Mouse (Mus musculus) bone marrow, adult 2 months (tissue): Measurements from ENCODE around the gene Jmjd6.

Experiments
- CTCF ChIP-seq: fragments of 200-500 bp; IDR thresholded peaks from 2 replicates; pipeline ENCODE4 v1.5.1; 2011; ENCODE audit warnings: low read length, control low read depth; ENCODE audit not compliant: control insufficient read depth, insufficient read depth
- POLR2A ChIP-seq: fragments of 200-500 bp; IDR thresholded peaks from 2 replicates; pipeline ENCODE4 v1.6.1; 2011; ENCODE audit warnings: low read depth, mild to moderate bottlenecking, control low read depth, low read length, borderline replicate concordance; ENCODE audit not compliant: control insufficient read depth

DNA sequence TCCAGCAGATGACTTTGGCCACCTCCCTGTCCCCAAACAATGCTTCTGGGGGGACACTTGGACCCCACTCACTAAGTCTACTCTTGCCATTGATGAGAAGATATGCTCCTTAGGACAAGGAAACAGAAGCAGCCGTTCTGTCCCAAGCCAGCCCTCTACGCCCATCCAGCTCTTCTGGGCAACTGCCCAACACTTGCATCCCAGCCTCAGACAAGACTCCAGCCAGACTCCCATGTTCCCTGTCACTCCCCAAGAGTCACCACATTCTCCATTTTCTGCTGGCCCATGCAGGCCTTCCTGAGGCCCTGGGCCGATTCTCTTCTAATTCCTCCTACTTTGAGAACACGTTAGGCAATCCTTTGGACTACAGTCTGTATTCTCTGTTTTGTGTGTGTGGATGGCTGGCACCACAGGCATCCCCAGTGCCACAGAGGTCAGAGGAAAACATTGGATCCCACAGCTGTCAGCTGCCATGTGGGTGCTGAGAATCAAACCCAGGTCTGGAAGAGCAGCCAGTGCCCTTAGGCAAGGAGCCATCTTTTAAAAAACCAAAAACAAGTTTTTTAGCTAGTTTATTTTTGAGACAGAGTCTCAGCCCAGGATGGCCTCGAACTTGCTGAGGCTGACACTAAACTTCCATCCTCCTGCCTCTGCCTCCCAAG lies 23.2 kb downstream of the Jmjd6 start:
- TF ChIP-seq POLR2A (no peak), CTCF (no peak)
